Mouse (Mus musculus) stomach, embryonic 14.5 days (tissue): ENCODE measurements at regions not wholly inside any gene's neighbourhood (a gene's known extent, or its start where the extent isn't known, plus 50 kb on each side); places are given as distances from the start of the nearest gene placed in this dataset.

ENCODE experiments used
- ATAC-seq: fragments of 200-750 bp; cut with Nextera tagmentation; 2 replicates; pipeline ENCODE4 v1.8.0; 2017; ENCODE audit warnings: low read depth, moderate TSS enrichment; ENCODE audit not compliant: insufficient number of reproducible peaks, insufficient read depth, low FRiP score
- H3K27ac ChIP-seq: fragments of 300-500 bp; sonication (generic); 2 replicates; pipeline ENCODE4 v1.5.1; 2014; ENCODE audit warnings: mild to moderate bottlenecking, low read length, moderate library complexity, mixed read lengths
- H3K27me3 ChIP-seq: fragments of 300-500 bp; sonication (generic); 2 replicates; pipeline ENCODE4 v1.6.1; 2014; ENCODE audit warnings: low read length, control low read depth, mixed read lengths; ENCODE audit not compliant: control insufficient read depth, insufficient read depth
- H3K36me3 ChIP-seq: fragments of 300-500 bp; sonication (generic); 2 replicates; pipeline ENCODE4 v1.6.1; 2014; ENCODE audit warnings: mild to moderate bottlenecking, control low read depth, low read length, moderate library complexity, mixed read lengths; ENCODE audit not compliant: control insufficient read depth, insufficient read depth
- H3K4me1 ChIP-seq: fragments of 300-500 bp; sonication (generic); 2 replicates; pipeline ENCODE4 v1.6.1; 2014; ENCODE audit warnings: low read length, control low read depth, mixed read lengths; ENCODE audit not compliant: control insufficient read depth, insufficient read depth
- H3K4me2 ChIP-seq: fragments of 300-500 bp; sonication (generic); replicated peaks from 2 replicates; pipeline ENCODE4 v1.6.1; 2014; ENCODE audit warnings: low read depth, low read length, control low read depth
- H3K4me3 ChIP-seq: fragments of 300-500 bp; sonication (generic); 2 replicates; pipeline ENCODE4 v1.5.1; 2014; ENCODE audit warnings: low read depth, low read length, control low read depth
- H3K9ac ChIP-seq: fragments of 300-500 bp; sonication (generic); replicated peaks from 2 replicates; pipeline ENCODE4 v1.6.1; 2014; ENCODE audit warnings: low read depth, mild to moderate bottlenecking, control low read depth, low read length, moderate library complexity, mixed read lengths
- H3K9me3 ChIP-seq: fragments of 300-500 bp; sonication (generic); 2 replicates; pipeline ENCODE4 v1.6.1; 2016; ENCODE audit warnings: low read depth, low read length, control low read depth; ENCODE audit not compliant: control insufficient read depth
- WGBS: fragments of 180-500 bp; shearing (Covaris S2); extraction: QIAGEN DNeasy Blood & Tissue Kit; methylation state at CpG from one replicate; pipeline ENCODE4 v1.1.7; 2014; 5-methylcytosine and 5-hydroxymethylcytosine counted together

DNA sequence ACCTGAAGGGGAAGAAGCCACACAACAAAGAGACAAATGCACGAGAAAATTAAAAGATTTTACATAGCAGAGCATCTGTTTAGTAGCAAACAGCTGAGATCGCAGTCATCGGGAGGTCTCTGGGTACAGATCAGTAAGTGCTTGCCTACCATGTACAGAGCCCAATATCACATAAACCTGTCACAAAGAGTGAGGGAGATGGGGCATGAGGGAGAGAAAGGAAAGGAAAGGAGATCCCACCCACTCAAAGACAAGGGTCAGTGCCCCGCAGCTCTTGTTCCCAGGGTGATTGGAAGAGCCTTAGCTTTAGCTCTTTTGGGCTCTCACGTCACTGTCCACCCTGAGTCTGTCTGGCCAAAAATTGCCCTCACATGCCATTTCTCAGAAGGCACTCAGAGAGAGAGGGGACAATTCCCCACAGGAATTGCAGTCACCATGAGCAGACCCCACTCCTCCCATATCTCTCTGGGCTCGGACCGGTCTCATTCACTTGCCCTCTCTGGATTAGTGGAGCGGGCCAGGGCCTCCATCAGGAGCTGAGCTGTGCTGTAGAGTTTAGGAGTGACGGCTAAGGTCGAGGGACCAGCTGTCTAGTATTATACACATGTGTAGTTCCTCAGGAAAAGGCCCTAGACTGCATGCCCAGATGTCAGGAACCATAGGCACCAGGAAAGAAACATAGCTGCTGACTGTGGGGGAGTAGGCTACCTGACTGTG, 99.6 kb downstream of the Inhbb start:
- no peak overlapping the region for H3K27ac ChIP-seq
- H3K4me2 ChIP-seq = no peak overlapping the region
- WGBS = 80% methylated on average over 10 of the region's 10 CpGs
- H3K9ac ChIP-seq = no peak overlapping the region
- no peak for ATAC-seq
- H3K4me1 ChIP-seq = no peaks in the 10 kb centered on the region
- H3K27me3 ChIP-seq = no peaks in the 10 kb centered on the region
- no peak overlapping the region for H3K4me3 ChIP-seq
- no peaks in the 10 kb centered on the region for H3K36me3 ChIP-seq
- no peaks in the 10 kb centered on the region for H3K9me3 ChIP-seq

DNA sequence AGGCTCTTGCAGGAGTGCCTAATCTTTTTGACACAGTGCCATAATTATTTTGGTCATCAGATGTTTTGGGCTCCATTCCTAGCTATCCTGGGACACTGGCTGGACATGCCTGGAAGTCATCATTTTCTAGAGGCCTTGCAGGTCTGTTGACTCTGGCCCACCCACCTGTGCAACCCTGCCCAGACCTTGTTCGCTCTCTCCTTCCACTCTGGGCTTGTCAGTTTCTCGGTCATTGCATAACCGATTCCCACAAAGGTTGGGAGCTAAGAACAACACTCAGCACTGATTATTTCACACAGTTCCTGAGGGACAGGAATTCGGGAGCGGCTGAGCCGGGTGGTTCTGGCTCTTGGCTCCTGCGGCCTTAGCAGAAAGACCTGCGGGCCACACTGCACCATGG, 100.2 kb downstream of the Inhbb start:
- H3K9me3 ChIP-seq = no peaks in the 10 kb centered on the region
- H3K36me3 ChIP-seq = no peaks in the 10 kb centered on the region
- 76% methylated on average over 8 of the region's 8 CpGs for WGBS
- H3K4me3 ChIP-seq = no peak overlapping the region
- H3K4me1 ChIP-seq = no peaks in the 10 kb centered on the region
- no peak overlapping the region for H3K4me2 ChIP-seq
- H3K27ac ChIP-seq = no peak overlapping the region
- 0 out of 2 replicates have a peak, but pooled peaks have one; percentile 46 for ATAC-seq
- H3K9ac ChIP-seq = no peak overlapping the region
- H3K27me3 ChIP-seq = no peaks in the 10 kb centered on the region

DNA sequence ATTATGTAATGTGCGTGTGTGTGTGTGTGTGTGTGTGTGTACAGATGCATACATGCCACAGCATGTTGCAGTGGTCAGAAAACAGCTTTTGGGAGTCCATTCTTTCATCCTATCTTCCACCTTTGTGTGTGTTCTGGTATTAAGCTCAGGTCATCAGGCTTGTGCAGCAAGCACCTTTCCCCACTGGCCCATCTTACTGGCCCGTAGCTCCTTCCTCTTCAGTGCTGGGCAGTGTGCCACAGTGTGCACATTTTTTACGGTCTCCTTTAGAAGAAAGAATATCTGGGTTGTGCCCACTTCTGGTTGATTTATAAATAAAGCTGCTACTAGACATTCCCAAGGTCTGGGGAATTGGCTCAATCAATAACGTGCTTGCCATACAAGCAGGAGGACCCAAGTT, 105.0 kb downstream of the Inhbb start:
- H3K27ac ChIP-seq = no peak overlapping the region
- no peaks in the 10 kb centered on the region for H3K9me3 ChIP-seq
- 86% methylated on average over 4 of the region's 4 CpGs for WGBS
- H3K4me3 ChIP-seq = no peak overlapping the region
- no peak overlapping the region for H3K4me2 ChIP-seq
- H3K9ac ChIP-seq = no peak overlapping the region
- no peaks in the 10 kb centered on the region for H3K4me1 ChIP-seq
- ATAC-seq = no peak
- H3K27me3 ChIP-seq = no peaks in the 10 kb centered on the region
- no peaks in the 10 kb centered on the region for H3K36me3 ChIP-seq

DNA sequence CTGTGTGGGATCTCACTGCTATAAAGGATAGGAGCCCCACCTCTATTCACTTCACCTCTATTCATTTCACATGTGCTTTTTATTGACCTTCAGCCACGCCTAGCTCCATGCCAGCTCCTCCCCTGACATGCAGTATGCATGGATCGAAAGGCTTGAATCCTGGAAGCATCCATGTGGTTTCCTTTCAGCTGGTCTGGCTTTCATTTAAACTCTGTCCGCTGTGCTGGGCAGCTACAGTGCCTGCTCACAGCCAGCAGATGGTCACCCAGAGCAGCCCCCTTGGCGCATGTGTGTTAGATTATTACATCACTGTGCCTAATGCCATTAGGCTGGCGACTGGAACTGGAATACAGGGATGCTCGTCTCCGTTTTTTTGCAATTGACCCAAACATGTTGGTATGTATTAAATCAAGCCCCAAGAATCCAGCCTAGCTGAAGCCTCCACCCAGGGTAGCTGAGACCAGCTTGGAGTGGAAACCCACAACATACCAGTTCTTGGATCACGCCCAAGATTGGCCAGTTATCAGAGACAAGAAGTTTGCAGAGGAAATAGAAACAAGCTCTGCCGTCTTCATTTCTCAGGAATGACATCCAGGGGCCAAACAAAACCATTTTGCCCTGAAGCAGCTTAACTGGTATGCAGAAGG, 113.2 kb downstream of the Inhbb start:
- no peak for ATAC-seq
- Histone ChIP-seq H3K36me3 (no peaks in the 10 kb centered on the region), H3K4me3 (no peak overlapping the region), H3K4me2 (no peak overlapping the region), H3K27me3 (no peaks in the 10 kb centered on the region), H3K4me1 (no peaks in the 10 kb centered on the region), H3K27ac (no peak overlapping the region), H3K9ac (no peak overlapping the region), H3K9me3 (no peaks in the 10 kb centered on the region)
- WGBS = 70% methylated on average over 9 of the region's 9 CpGs

DNA sequence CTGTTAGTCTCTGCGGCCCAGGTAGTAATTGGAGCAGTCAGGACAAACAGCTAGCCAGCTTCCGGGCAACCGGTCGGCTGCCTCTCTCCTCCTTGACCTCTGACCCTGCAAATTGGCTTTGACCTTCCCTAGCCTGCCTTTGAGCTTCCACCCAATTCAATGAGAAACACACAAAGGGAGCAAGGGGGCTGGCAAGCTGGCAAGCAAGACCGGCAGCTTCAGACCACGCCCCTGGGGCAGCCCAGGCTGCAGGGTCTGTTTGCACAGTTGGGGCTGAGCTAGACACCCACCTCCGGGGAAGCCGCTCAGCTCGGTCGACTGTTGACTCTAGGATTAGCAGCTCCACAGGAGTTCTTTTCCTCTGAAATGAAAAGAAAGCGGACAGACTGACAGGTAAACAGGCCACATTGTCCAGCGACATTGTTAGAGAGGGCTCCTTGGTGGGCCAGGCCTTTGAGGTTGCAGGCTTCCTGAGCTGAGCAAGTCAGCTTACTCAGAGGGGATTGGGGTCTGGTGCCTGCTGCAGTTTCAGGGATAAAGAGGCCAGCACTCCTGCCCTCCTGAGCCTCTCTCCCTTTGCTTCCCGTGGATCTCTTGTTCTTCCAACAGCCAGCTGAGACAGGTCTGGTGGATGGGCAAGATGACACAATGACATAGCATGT, 116.6 kb downstream of the Inhbb start:
- Histone ChIP-seq H3K9me3 (no peaks in the 10 kb centered on the region), H3K36me3 (no peaks in the 10 kb centered on the region), H3K4me1 (no peaks in the 10 kb centered on the region), H3K4me2 (no peak overlapping the region), H3K4me3 (no peak overlapping the region), H3K27ac (peak overlapping the region; percentile 63; the same call in 1 of the 2 replicates), H3K27me3 (no peaks in the 10 kb centered on the region), H3K9ac (no peak overlapping the region)
- peak; percentile 92 for ATAC-seq
- 20% methylated on average over 13 of the region's 13 CpGs for WGBS

DNA sequence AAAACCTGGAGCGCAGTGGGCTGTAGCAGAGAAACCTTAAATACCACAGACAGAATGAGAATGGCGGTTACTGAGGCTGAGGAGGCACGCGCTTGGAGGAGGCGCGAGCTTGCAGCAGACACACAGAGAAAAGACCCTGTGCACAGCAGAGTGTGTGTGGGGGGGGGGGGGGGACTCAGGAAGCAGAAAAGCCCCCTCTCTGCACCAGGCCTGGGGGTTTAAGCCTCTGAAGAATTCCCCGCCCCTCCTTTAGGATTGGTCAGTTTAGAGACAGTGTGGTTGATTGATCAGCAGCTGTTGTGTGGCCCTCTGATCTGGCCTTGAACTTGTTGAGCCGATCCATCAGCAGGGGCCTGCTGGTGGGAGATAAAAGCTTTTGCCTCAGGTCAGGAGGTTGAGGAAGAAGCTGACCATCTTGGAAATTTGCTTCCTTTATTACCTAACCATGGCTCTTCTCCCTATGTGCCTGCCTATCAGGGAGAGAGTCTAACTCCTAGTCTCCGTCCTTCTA, 117.5 kb downstream of the Inhbb start:
- Histone ChIP-seq H3K9ac (no peak overlapping the region), H3K4me1 (no peaks in the 10 kb centered on the region), H3K27ac (peak overlapping the region; percentile 35; the same call in 1 of the 2 replicates), H3K36me3 (no peaks in the 10 kb centered on the region), H3K4me2 (no peak overlapping the region), H3K4me3 (no peak overlapping the region), H3K27me3 (no peaks in the 10 kb centered on the region), H3K9me3 (no peaks in the 10 kb centered on the region)
- 26% methylated on average over 9 of the region's 9 CpGs for WGBS
- ATAC-seq = no peak

DNA sequence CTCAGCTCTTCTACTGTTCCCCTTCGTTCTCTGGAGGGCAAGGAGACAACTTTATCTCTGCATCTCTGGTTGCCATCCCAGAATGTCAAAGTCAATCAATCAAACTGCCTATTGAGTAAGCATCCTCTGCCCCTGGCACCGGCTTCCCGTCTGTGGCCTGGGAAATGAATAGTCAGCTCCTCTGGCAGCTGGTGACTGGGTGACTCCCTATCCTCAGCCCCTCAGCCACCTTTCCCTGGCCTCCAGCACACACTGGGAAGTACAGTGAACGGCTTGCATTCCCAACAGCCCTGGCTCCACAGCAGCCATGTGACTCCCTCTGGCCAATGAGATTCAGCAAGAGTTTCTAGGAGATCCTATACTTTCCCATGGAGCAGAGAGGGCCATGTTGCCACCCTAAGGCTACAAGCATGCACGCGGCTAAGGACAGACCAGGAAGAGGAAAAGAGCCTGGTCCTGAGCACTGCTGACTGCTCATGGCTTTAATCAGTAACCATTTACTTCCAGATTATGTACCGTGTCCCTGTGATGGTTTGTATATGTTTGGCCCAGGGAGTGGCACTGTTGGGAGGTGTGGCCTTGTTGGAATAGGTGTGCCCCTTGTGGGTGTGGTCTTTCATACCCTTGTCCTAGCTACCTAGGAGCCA, 119.6 kb downstream of the Inhbb start:
- 51% methylated on average over 7 of the region's 7 CpGs for WGBS
- ATAC-seq = peak; percentile 26; the same call in 1 of the 2 replicates
- Histone ChIP-seq H3K27me3 (no peaks in the 10 kb centered on the region), H3K9me3 (no peaks in the 10 kb centered on the region), H3K4me3 (no peak overlapping the region), H3K27ac (no peak overlapping the region), H3K9ac (no peak overlapping the region), H3K4me2 (no peak overlapping the region), H3K36me3 (no peaks in the 10 kb centered on the region), H3K4me1 (no peaks in the 10 kb centered on the region)

DNA sequence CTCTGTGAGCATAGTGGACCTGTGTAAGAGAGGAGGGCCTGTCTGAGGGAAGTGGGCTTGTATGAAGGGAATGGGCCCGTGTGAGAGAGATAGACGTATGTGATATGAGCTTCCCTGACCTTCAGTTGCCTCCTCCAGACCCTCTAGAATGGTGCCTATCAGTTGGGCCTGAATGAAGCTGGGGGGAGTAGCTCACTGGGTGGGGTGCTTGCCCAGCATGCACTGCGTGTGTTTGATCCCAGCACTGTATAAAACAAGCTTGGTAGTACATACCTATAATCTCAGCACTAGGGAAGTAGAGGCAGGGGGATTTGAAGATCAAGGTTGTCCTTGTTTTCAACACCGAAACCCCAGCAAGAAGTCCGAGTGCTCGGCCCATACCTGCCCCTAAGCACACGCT, 120.1 kb downstream of the Inhbb start:
- 84% methylated on average over 7 of the region's 7 CpGs for WGBS
- Histone ChIP-seq H3K36me3 (no peaks in the 10 kb centered on the region), H3K4me2 (no peak overlapping the region), H3K27me3 (no peaks in the 10 kb centered on the region), H3K9me3 (no peaks in the 10 kb centered on the region), H3K27ac (no peak overlapping the region), H3K9ac (no peak overlapping the region), H3K4me1 (no peaks in the 10 kb centered on the region), H3K4me3 (no peak overlapping the region)
- ATAC-seq = no peak
